Mouse (Mus musculus) urinary bladder, postnatal 36 days (tissue): ENCODE results near the gene Tigd4.
A peak's percentile ranks its signal among the peaks of the same experiment; 100 is the strongest.

Experiments used
- DNase-seq, 2 experiments: peaks; one replicate each; pipeline ENCODE4 v3.0.0; 2022; ENCODE audit warnings: low spot score in 2 of 2, mixed read lengths in 1 of 2

The Tigd4 gene

GRCm38 (mm10) chr3:84610183-84610710, 16.9 kb downstream of the Tigd4 start:
- DNase-seq: no peak

GRCm38 (mm10) chr3:84615050-84615855, 21.9 kb downstream of the Tigd4 start:
- no peak for DNase-seq

GRCm38 (mm10) chr3:84615856-84616225, 22.5 kb downstream of the Tigd4 start:
- DNase-seq: no peak

GRCm38 (mm10) chr3:84618627-84619026, 25.3 kb downstream of the Tigd4 start:
- DNase-seq: no peak

GRCm38 (mm10) chr3:84619056-84619455, 25.7 kb downstream of the Tigd4 start:
- DNase-seq: no peak

- no peak for DNase-seq
Observed at GRCm38 (mm10) chr3:84619725-84620124, 26.4 kb downstream of the Tigd4 start.

GRCm38 (mm10) chr3:84622026-84622425, 28.7 kb downstream of the Tigd4 start:
- DNase-seq: no peak

- DNase-seq: no peak
Observed at GRCm38 (mm10) chr3:84631586-84631985, 38.2 kb downstream of the Tigd4 start.

- DNase-seq: no peak
Observed at GRCm38 (mm10) chr3:84637095-84637494, 43.7 kb downstream of the Tigd4 start.

- DNase-seq: no peak
Observed at GRCm38 (mm10) chr3:84637890-84638578, 44.7 kb downstream of the Tigd4 start.

GRCm38 (mm10) chr3:84638858-84639257, 45.5 kb downstream of the Tigd4 start:
- DNase-seq: no peak

- no peak for DNase-seq
Observed at GRCm38 (mm10) chr3:84639767-84640500, 46.6 kb downstream of the Tigd4 start.

- DNase-seq: no peak
Observed at GRCm38 (mm10) chr3:84640536-84640935, 47.2 kb downstream of the Tigd4 start.

- no peak for DNase-seq
Observed at GRCm38 (mm10) chr3:84641391-84641790, 48.0 kb downstream of the Tigd4 start.

GRCm38 (mm10) chr3:84642942-84643341, 49.6 kb downstream of the Tigd4 start:
- no peak for DNase-seq

- DNase-seq: peak; percentile 58 to 60
Observed at GRCm38 (mm10) chr3:84645156-84646006, 52.0 kb downstream of the Tigd4 start.

- no peak for DNase-seq
Observed at GRCm38 (mm10) chr3:84646007-84646290, 52.6 kb downstream of the Tigd4 start.

GRCm38 (mm10) chr3:84646331-84646845, 53.0 kb downstream of the Tigd4 start:
- peak; percentile 63 to 67 for DNase-seq
